Mouse (Mus musculus) bone marrow macrophage, adult 2 months (primary cell): ENCODE results near the gene Tcf20.

Experiments used
- CTCF ChIP-seq: IDR thresholded peaks from 2 replicates; pipeline ENCODE4 v1.5.1; 2012; ENCODE audit warnings: low read depth, mild to moderate bottlenecking, low read length, moderate library complexity
- POLR2A ChIP-seq: IDR thresholded peaks from 2 replicates; pipeline ENCODE4 v1.6.1; 2012; ENCODE audit warnings: mild to moderate bottlenecking, low read depth, low read length, borderline replicate concordance

DNA sequence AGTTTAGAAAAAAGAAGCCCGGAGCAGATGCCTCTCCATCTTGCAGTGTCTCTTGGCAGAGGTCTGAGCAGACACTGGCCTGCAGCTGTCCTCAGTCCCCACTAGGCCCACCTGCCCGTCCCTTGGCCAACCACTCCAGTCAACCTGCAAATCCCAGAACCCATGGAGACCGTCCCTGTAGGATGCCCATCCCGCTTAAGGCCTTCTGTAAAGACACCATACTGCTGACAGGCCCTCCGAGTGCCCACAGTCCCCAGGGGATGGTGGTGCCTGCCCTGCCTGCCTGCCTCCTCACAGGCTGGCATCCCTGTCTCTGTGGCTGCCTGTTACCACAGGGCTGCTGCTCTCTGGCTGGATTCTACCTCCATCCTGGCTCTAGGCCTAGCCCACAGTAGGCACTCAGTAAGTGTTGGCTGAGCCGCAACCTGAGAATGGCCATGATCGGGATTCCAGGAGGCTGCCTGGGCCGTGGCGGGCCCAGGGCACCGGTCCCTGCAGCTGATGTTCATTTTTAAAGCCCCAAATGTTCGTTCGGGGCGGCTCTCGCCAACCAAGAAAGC, 23.3 kb downstream of the Tcf20 start:
- no peak for TF ChIP-seq CTCF
- no peak for TF ChIP-seq POLR2A
